Mouse (Mus musculus) hindbrain, embryonic 10.5 days (tissue): ENCODE data around the gene Pxylp1. TPM values are rescaled to one million over a fixed set of nuclear protein-coding genes. Genes with fewer than 3 reads are reported as not detected.

Source experiments
- DNase-seq: peaks from one replicate; pipeline ENCODE4 v3.0.0-alpha.2; 2017; ENCODE audit warnings: low spot score
- H3K27ac ChIP-seq: fragments of 300-500 bp; sonication (generic); 2 replicates; pipeline ENCODE4 v1.5.1; 2016; ENCODE audit warnings: mild to moderate bottlenecking, moderate library complexity
- H3K27me3 ChIP-seq: fragments of 300-500 bp; sonication (generic); 2 replicates; pipeline ENCODE4 v1.6.1; 2016; ENCODE audit warnings: mild to moderate bottlenecking; ENCODE audit not compliant: poor library complexity, insufficient read depth, severe bottlenecking
- H3K36me3 ChIP-seq: fragments of 300-500 bp; sonication (generic); 2 replicates; pipeline ENCODE4 v1.6.1; 2016; ENCODE audit warnings: mild to moderate bottlenecking, moderate library complexity
- H3K4me1 ChIP-seq: fragments of 300-500 bp; sonication (generic); replicated peaks from 2 replicates; pipeline ENCODE4 v1.6.1; 2016; ENCODE audit warnings: mild to moderate bottlenecking
- H3K4me3 ChIP-seq: fragments of 300-500 bp; sonication (generic); 2 replicates; pipeline ENCODE4 v1.5.1; 2016; ENCODE audit warnings: mild to moderate bottlenecking, moderate library complexity
- H3K9me3 ChIP-seq: fragments of 300-500 bp; sonication (generic); 2 replicates; pipeline ENCODE4 v1.6.1; 2016; ENCODE audit warnings: mild to moderate bottlenecking, moderate library complexity
- WGBS: fragments of 180-500 bp; shearing (Covaris S2); methylation state at CpG from one replicate; pipeline ENCODE4 v1.1.7; 2016; 5-methylcytosine and 5-hydroxymethylcytosine counted together
- polyA plus RNA-seq: library from polyadenylated mRNA; unstranded; fragments of >200 nt; fragmentation: Nextera tagmentation; extraction: Ambion mirVana; gene quantifications from 2 replicates; pipeline ENCODE4 v1.2.1, GENCODE M21; 2016

The Pxylp1 gene
- polyA plus RNA-seq, 1 experiment from 2014 or later, result 33.1 TPM

DNA sequence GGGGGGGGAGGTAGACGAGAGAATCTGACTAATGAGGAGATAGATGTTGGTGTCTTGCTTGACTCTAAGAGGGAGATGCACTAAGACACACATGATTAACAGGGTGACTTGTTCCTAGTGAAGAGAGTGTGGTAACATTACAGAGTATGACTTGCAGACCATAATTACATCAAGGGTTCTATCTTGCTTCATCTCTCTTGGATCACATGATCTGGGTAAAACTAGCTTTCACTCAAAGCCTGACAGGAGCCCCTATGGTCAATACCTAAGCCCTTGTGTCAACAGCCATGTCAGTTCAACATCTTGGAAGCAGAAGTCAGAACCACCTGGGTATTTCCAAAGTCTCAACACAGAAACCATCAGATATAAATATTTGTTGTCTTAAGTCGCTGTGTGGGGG, 99.9 kb downstream of the Pxylp1 start:
- no peaks in the 10 kb centered on the region for H3K27me3 ChIP-seq
- H3K36me3 ChIP-seq, result no peaks in the 10 kb centered on the region
- 93% methylated on average over 2 of the region's 2 CpGs for WGBS
- no peaks in the 10 kb centered on the region for H3K9me3 ChIP-seq
- H3K27ac ChIP-seq, result no peak overlapping the region
- H3K4me3 ChIP-seq, result no peak overlapping the region
- DNase-seq, result no peak
- H3K4me1 ChIP-seq, result peaks cover 10% of the 10 kb centered on the region

DNA sequence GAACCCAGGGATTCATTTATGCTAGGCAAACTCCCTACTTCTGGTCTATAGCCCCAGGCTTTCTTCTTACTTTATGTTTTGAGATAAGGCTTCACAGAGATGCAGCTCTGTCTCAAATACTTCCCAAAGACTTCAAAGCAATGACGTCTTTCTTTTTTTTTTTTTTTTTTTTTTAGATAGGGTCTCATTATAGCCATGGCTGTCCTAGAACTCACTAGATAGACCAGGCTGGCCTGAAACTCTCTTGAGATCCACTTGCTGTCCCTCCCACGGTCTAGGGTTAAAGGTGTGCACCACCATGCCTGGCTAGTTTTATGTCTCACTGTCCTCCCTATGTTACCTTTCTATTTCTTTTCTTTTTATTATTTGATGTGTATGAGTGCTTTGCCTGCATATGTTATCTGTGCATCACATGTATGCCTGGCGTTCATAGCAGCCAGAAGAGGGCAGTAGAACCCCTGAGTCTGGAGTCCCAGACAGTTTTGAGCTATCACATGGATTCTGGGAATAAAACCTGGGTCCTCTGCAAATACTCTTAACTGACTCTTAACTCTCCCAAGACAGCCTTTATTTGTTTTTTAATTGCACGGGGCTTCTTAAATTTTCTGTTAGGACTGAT, 102.0 kb downstream of the Pxylp1 start:
- peaks cover 10% of the 10 kb centered on the region for H3K4me1 ChIP-seq
- no peaks in the 10 kb centered on the region for H3K36me3 ChIP-seq
- no peak overlapping the region for H3K4me3 ChIP-seq
- no peak overlapping the region for H3K27ac ChIP-seq
- no peak for DNase-seq
- no peaks in the 10 kb centered on the region for H3K9me3 ChIP-seq
- 38% methylated on average over 4 of the region's 4 CpGs for WGBS
- no peaks in the 10 kb centered on the region for H3K27me3 ChIP-seq

DNA sequence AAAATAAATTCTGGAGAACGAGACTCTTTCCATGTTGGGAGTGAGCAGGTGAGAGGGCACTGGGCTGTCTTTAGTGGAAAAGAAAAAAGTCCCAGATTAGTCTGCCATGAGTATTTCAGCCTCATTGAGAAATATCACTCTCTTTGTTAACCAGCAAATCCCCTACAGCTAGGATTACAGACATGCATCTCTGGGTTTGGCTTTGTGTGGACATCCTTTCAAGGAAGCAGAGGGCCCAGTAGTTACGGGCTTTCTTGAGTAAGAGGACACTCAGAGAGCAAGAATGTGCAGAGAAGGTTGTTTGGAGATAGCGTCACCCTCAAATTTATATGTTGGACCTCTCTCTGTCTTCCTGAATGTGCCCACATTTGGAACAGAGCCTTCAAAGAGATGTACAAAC, 102.6 kb downstream of the Pxylp1 start:
- no peak for DNase-seq
- H3K27me3 ChIP-seq, result no peaks in the 10 kb centered on the region
- H3K36me3 ChIP-seq, result no peaks in the 10 kb centered on the region
- 75% methylated on average over 3 of the region's 3 CpGs for WGBS
- H3K9me3 ChIP-seq, result no peaks in the 10 kb centered on the region
- H3K4me3 ChIP-seq, result no peak overlapping the region
- H3K4me1 ChIP-seq, result peaks cover 4% of the 10 kb centered on the region; the same call in 1 of the 2 replicates
- no peak overlapping the region for H3K27ac ChIP-seq

DNA sequence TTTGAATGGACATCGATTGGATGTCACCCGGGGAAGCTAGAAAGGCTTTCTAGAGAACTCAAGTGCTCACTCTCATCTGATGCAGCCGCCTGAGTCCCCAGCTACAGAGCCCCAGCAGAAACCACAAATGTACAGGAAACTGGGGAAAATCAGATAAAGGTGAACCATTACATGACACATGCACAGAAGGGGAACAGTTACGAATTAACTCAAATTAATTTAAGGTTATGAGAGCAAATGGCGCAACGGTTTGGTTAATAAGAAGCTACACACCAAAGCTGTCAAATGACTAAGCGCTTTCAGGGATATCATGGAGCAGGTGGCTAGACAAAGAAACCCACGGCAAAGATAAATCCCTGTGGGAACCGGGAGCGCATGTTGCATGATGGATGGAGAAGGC, 104.7 kb downstream of the Pxylp1 start:
- Histone ChIP-seq H3K27ac (no peak overlapping the region), H3K4me1 (peaks cover 10% of the 10 kb centered on the region; the same call in 1 of the 2 replicates), H3K27me3 (no peaks in the 10 kb centered on the region), H3K9me3 (no peaks in the 10 kb centered on the region), H3K4me3 (no peak overlapping the region), H3K36me3 (no peaks in the 10 kb centered on the region)
- DNase-seq, result no peak
- 91% methylated on average over 10 of the region's 10 CpGs for WGBS

DNA sequence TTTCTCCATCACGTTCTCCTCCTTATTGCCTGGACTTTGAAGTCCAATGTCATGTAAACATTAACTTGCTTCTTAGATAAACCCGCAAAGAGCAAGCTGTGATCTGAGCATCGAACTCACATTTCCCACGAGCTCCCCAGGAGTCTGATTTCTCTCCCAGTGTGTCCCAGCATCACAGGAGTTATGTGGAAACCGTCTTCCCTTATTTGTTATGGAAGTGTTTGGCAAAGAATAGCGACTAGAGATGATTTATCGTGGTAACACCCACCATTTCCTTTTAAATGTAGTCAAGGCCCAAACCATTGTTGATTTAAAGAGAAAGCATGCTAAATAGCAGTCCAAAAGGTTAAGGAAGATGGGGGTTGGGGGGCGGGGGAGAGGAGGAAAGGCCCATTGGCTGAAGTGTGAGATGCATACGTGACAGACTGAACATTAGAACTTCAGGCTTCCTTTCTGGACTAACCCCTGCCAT, 106.6 kb downstream of the Pxylp1 start:
- Histone ChIP-seq H3K4me1 (peaks cover 10% of the 10 kb centered on the region; the same call in 1 of the 2 replicates), H3K9me3 (no peaks in the 10 kb centered on the region), H3K4me3 (no peak overlapping the region), H3K27ac (no peak overlapping the region), H3K27me3 (no peaks in the 10 kb centered on the region), H3K36me3 (no peaks in the 10 kb centered on the region)
- 64% methylated on average over 9 of the region's 9 CpGs for WGBS
- no peak for DNase-seq

DNA sequence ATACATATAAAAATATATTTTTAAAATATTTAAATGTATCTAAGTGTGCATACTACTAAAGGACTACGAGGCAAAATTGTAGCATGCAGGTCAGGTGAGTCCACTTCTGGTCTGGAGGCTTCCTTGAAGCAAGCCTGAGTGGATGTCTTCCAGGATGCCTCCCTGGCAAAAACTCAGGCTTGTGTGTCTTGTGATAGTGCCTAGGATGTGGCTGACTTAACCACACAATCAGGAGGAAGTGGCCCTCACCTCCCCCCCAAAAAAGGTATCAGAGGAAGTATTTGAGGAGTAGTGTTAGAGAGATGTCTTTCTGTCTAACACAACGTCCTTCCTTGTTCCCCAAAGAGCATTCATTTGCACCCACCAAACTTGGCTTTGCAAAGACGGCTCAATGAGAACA, 107.3 kb downstream of the Pxylp1 start:
- Histone ChIP-seq H3K36me3 (no peaks in the 10 kb centered on the region), H3K4me1 (peaks cover 10% of the 10 kb centered on the region; the same call in 1 of the 2 replicates), H3K4me3 (no peak overlapping the region), H3K9me3 (no peaks in the 10 kb centered on the region), H3K27ac (no peak overlapping the region), H3K27me3 (no peaks in the 10 kb centered on the region)
- 81% methylated on average over 3 of the region's 3 CpGs for WGBS
- DNase-seq, result no peak

DNA sequence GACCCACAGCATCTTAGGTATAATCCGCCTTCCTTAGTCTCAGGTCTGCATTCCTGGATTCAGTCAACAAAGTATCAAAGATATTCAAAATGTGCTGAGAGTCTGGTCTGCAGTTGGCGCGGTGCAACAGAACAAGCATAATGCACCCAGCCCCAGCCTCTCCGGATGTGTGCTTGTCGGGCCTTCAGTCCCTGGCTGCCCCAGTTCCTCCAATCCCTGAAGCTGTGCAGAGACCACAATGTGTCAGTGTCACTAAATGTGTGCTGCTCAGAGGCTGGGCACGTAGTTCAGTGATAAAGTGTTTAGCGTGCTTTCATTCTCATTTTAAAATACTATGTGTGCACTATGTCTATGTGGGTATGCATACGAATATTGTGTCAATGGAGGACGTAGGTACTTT, 108.8 kb downstream of the Pxylp1 start:
- Histone ChIP-seq H3K4me1 (peaks cover 10% of the 10 kb centered on the region; the same call in 1 of the 2 replicates), H3K4me3 (no peak overlapping the region), H3K9me3 (no peaks in the 10 kb centered on the region), H3K27me3 (no peaks in the 10 kb centered on the region), H3K27ac (no peak overlapping the region), H3K36me3 (no peaks in the 10 kb centered on the region)
- WGBS, result 89% methylated on average over 9 of the region's 9 CpGs
- no peak for DNase-seq

DNA sequence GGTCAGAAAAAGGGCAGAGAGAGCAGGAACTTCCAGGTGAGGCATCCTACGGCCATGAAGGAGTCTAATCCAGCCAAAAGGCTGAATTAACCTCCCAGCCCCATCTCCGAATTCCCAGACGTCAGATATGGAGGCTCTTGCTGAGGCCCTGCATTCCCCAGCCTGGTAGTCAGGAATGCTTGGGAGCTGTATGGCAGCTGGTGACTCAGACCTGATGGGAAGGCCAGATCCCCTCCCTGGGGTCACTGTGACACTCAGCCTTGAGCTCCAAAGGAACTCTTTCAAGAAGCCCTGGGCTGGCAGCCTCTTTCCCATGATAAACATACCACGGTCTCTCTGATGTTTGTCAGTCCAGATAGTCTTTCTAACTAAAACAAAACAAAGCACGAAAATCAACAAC, 109.2 kb downstream of the Pxylp1 start:
- H3K4me1 ChIP-seq, result peaks cover 10% of the 10 kb centered on the region; the same call in 1 of the 2 replicates
- no peak overlapping the region for H3K27ac ChIP-seq
- no peaks in the 10 kb centered on the region for H3K27me3 ChIP-seq
- no peak overlapping the region for H3K4me3 ChIP-seq
- no peaks in the 10 kb centered on the region for H3K9me3 ChIP-seq
- no peak for DNase-seq
- H3K36me3 ChIP-seq, result no peaks in the 10 kb centered on the region
- 65% methylated on average over 5 of the region's 5 CpGs for WGBS

DNA sequence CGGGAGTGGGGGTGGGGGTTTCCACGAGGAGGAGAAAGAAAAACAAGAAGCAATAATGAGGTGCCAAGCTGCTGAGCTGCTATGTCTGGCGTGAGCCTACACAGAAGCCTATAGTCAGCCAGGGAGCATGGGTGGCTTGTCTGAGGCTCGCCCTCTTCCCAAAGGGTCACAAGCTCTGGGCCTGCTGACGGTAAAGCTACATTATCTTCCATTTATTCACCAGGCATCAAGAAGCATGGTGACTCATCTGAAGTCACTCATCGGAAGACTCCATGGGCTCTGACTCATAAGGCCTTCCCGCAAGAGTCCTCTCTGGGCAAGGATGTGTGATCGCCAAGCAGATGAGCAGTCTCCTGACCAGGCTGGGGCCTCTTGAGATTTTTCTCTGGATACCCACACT, 110.4 kb downstream of the Pxylp1 start:
- Histone ChIP-seq H3K4me3 (no peak overlapping the region), H3K4me1 (peaks cover 10% of the 10 kb centered on the region; the same call in 1 of the 2 replicates), H3K27ac (no peak overlapping the region), H3K27me3 (no peaks in the 10 kb centered on the region), H3K9me3 (no peaks in the 10 kb centered on the region), H3K36me3 (no peaks in the 10 kb centered on the region)
- WGBS, result 82% methylated on average over 8 of the region's 8 CpGs
- no peak for DNase-seq

Other genes with a start within 250 kb of the Pxylp1 start
- gene Zbtb38, start 139.8 kb downstream of the Pxylp1 start, polyA plus RNA-seq, result 7.8 and 8.5 TPM in 2 replicates
- 159 and 169 TPM in 2 replicates for gene Spsb4, start 126.2 kb upstream of the Pxylp1 start, polyA plus RNA-seq
- 50.1 and 57.6 TPM in 2 replicates for gene Slc25a36, start 218.5 kb upstream of the Pxylp1 start, polyA plus RNA-seq